Mouse (Mus musculus) embryonic facial prominence, embryonic 14.5 days (tissue): ENCODE measurements around the gene Acrbp. TPM values are rescaled to one million over a fixed set of nuclear protein-coding genes. Genes with fewer than 3 reads are reported as not detected.

Experiments
- microRNA-seq: library from miRNA; unstranded; fragments of <30 nt; microRNA quantifications from one replicate; pipeline ENCODE4, GENCODE M21; 2016; ENCODE audit warnings: borderline number of aligned reads
- polyA plus RNA-seq: library from polyadenylated mRNA; unstranded; fragments of >200 nt; fragmentation: Nextera tagmentation; extraction: Ambion mirVana; gene quantifications from 2 replicates; pipeline ENCODE4 v1.2.1, GENCODE M21; 2014

Acrbp gene
- polyA plus RNA-seq, 1 experiment from 2014 or later = 8.3 TPM

Small RNA genes within 50 kb of the gene (microRNA-seq; reads per million reads assigned to microRNA genes)
- not detected for gene Mir7045

Other genes starting within 250 kb of the Acrbp start
- gene Spsb2, start 241.0 kb upstream of the Acrbp start, polyA plus RNA-seq = 9.1 and 10.0 TPM in 2 replicates
- 861 and 874 TPM in 2 replicates for gene Tpi1, start 235.4 kb upstream of the Acrbp start, polyA plus RNA-seq
- 110 and 131 TPM in 2 replicates for gene Usp5, start 220.2 kb upstream of the Acrbp start, polyA plus RNA-seq
- gene Cdca3, start 220.1 kb upstream of the Acrbp start, polyA plus RNA-seq = 107 and 131 TPM in 2 replicates
- 2.9 and 3.5 TPM in 2 replicates for gene Gnb3, start 209.4 kb upstream of the Acrbp start, polyA plus RNA-seq
- 49.5 and 57.0 TPM in 2 replicates for gene P3h3, start 191.9 kb upstream of the Acrbp start, polyA plus RNA-seq
- gene Gpr162, start 185.7 kb upstream of the Acrbp start, polyA plus RNA-seq = 0.95 and 1.5 TPM in 2 replicates
- gene Cd4, start 161.5 kb upstream of the Acrbp start, polyA plus RNA-seq = 0.07 and 0.25 TPM in 2 replicates
- gene Lag3, start 138.0 kb upstream of the Acrbp start, polyA plus RNA-seq = 1.9 and 2.4 TPM in 2 replicates
- gene Ptms, start 129.6 kb upstream of the Acrbp start, polyA plus RNA-seq = 255 and 263 TPM in 2 replicates
- 346 and 352 TPM in 2 replicates for gene Mlf2, start 118.3 kb upstream of the Acrbp start, polyA plus RNA-seq
- gene Cops7a, start 84.2 kb upstream of the Acrbp start, polyA plus RNA-seq = 138 and 141 TPM in 2 replicates
- 5.0 and 7.2 TPM in 2 replicates for gene Pianp, start 53.0 kb upstream of the Acrbp start, polyA plus RNA-seq
- 10.4 and 11.9 TPM in 2 replicates for gene Zfp384, start 40.5 kb upstream of the Acrbp start, polyA plus RNA-seq
- gene Ing4, start 9.9 kb upstream of the Acrbp start, polyA plus RNA-seq = 99.0 and 112 TPM in 2 replicates
- 1.1 and 1.4 TPM in 2 replicates for gene Lpar5, start 18.2 kb downstream of the Acrbp start, polyA plus RNA-seq
- gene Chd4, start 46.3 kb downstream of the Acrbp start, polyA plus RNA-seq = 70.1 and 73.5 TPM in 2 replicates
- gene Nop2, start 82.2 kb downstream of the Acrbp start, polyA plus RNA-seq = 56.4 and 60.4 TPM in 2 replicates
- 37.9 and 43.7 TPM in 2 replicates for gene Iffo1, start 95.6 kb downstream of the Acrbp start, polyA plus RNA-seq
- 1,831 and 1,850 TPM in 2 replicates for gene Gapdh, start 116.8 kb downstream of the Acrbp start, polyA plus RNA-seq
- 76.7 and 90.8 TPM in 2 replicates for gene Ncapd2, start 142.0 kb downstream of the Acrbp start, polyA plus RNA-seq
- gene Mrpl51, start 142.1 kb downstream of the Acrbp start, polyA plus RNA-seq = 198 and 205 TPM in 2 replicates
- 2.4 and 2.7 TPM in 2 replicates for gene Vamp1, start 165.9 kb downstream of the Acrbp start, polyA plus RNA-seq
- 3.4 and 3.6 TPM in 2 replicates for gene Tapbpl, start 182.2 kb downstream of the Acrbp start, polyA plus RNA-seq
- 1.1 and 2.9 TPM in 2 replicates for gene Cd27, start 187.3 kb downstream of the Acrbp start, polyA plus RNA-seq
- gene Tuba3a, start 236.4 kb downstream of the Acrbp start, polyA plus RNA-seq = 0.22 and 0.45 TPM in 2 replicates